Mouse (Mus musculus) hematopoietic multipotent progenitor cell, adult 10-12 weeks (in vitro differentiated cells): Measurements from ENCODE around the gene Dcbld1. TPM values are rescaled to one million over a fixed set of nuclear protein-coding genes. Genes with fewer than 3 reads are reported as not detected.

Experiments
- polyA plus RNA-seq: library from polyadenylated mRNA; stranded (reverse); fragments of >175 nt; gene quantifications from 2 replicates; pipeline ENCODE4 v1.2.3, GENCODE M21; 2012; ENCODE audit warnings: low replicate concordance

Gene Dcbld1
- 0.35 and 1.1 TPM in 2 replicates for polyA plus RNA-seq

GRCm38 (mm10) chr10:52233301-52233968, at the start of gene Dcbld1:
TSS of gene Dcbld1 (plus strand) at chr10:52233619.

GRCm38 (mm10) chr10:52194957-52195852, 38.2 kb upstream of the Dcbld1 start, which contains the start of gene Ros1:
TSS of gene Ros1 (minus strand) at chr10:52195244.

GRCm38 (mm10) chr10:52358467-52358866, 125.0 kb downstream of the Dcbld1 start, which contains the start of gene Gm26741:
TSS of gene Gm26741 (plus strand) at chr10:52358767.

Other genes with a start within 250 kb of the Dcbld1 start
- not detected in 2 replicates for gene Vgll2, start 211.1 kb upstream of the Dcbld1 start, polyA plus RNA-seq
- not detected in 2 replicates for gene Ros1, start 38.4 kb upstream of the Dcbld1 start, polyA plus RNA-seq
- not detected in 2 replicates for gene Gm26741, start 125.1 kb downstream of the Dcbld1 start, polyA plus RNA-seq
- 4.2 and 4.8 TPM in 2 replicates for gene Gopc, start 148.5 kb downstream of the Dcbld1 start, polyA plus RNA-seq
- gene Nepn, start 155.4 kb downstream of the Dcbld1 start, polyA plus RNA-seq, result not detected in 2 replicates
- gene Nus1, start 183.9 kb downstream of the Dcbld1 start, polyA plus RNA-seq, result 11.4 and 18.9 TPM in 2 replicates